ENCODE assay signal across 8 mouse cellular contexts in genomic region chr4:134494780-134495545, GRCm38 (mm10). TPM values are rescaled to one million over a fixed set of nuclear protein-coding genes. Genes with fewer than 3 reads are reported as not detected.
DNase-seq lines count a peak whose midpoint lies in the region; ATAC-seq lines count a peak whose summit lies in the region.

No protein-coding gene starts in this region.

- ATAC-seq in heart, embryonic 14.5 days (ENCODE audit: insufficient number of reproducible peaks, insufficient read depth, low FRiP score, low read depth): peak; percentile 25; the same call in 1 of the 2 replicates
- ATAC-seq in activated CD4-positive, CD25-positive, alpha-beta regulatory T cell, adult 4 months: peak; percentile 93
- peak; percentile 58 for ATAC-seq in intestine, embryonic 15.5 days
- peak; percentile 56 for ATAC-seq in megakaryocyte progenitor cell, adult 5-6 weeks (replicated peaks; ENCODE audit: poor library complexity)

- H3K9ac ChIP-seq in heart, embryonic 14.5 days (ENCODE audit: low read length): 0 out of 2 replicates have a peak overlapping the region, but pooled peaks have one; percentile 8
- H3K9ac ChIP-seq in intestine, embryonic 15.5 days: no peak overlapping the region

- H3K4me3 ChIP-seq in heart, embryonic 14.5 days (ENCODE audit: control insufficient read depth in 1 of 2, insufficient read depth in 1 of 2, low read depth in 1 of 2, low read length in 2 of 2): no peak overlapping the region
- no peak overlapping the region for H3K4me3 ChIP-seq in intestine, embryonic 15.5 days (replicated peaks)

- no peak overlapping the region for H3K4me2 ChIP-seq in heart, embryonic 14.5 days (ENCODE audit: low read length)
- no peak overlapping the region for H3K4me2 ChIP-seq in intestine, embryonic 15.5 days (replicated peaks)

- no peaks in the 10 kb centered on the region for H3K27me3 ChIP-seq in heart, embryonic 14.5 days (ENCODE audit: control insufficient read depth, insufficient read depth, low read length)
- H3K27me3 ChIP-seq in intestine, embryonic 15.5 days (replicated peaks): no peaks in the 10 kb centered on the region

- 41% methylated on average over 16 of the region's 16 CpGs for WGBS in heart, embryonic 14.5 days
- 56% methylated on average over 16 of the region's 16 CpGs for WGBS in intestine, embryonic 15.5 days

- peaks cover 3% of the 10 kb centered on the region; the same call in 1 of the 2 replicates for H3K9me3 ChIP-seq in heart, embryonic 14.5 days (ENCODE audit: control insufficient read depth, low read length)
- H3K9me3 ChIP-seq in intestine, embryonic 15.5 days: no peaks in the 10 kb centered on the region

- H3K4me1 ChIP-seq in heart, embryonic 14.5 days (ENCODE audit: control insufficient read depth in 2 of 2, insufficient read depth in 2 of 2, low read length in 2 of 2): peaks cover 38 to 44% of the 10 kb centered on the region in 2 experiments
- peaks cover 30% of the 10 kb centered on the region for H3K4me1 ChIP-seq in intestine, embryonic 15.5 days (replicated peaks)

- intact Hi-C loops in heart, postnatal 14 days (cut with DNase I): no loop called here

- peak overlapping the region; percentile 21 to 82; a peak in 3 of 4 replicates for H3K27ac ChIP-seq in heart, embryonic 14.5 days (replicated peaks in 1 of 2; ENCODE audit: control insufficient read depth in 1 of 2, insufficient read depth in 1 of 2, low read depth in 2 of 2, low read length in 2 of 2)
- H3K27ac ChIP-seq in intestine, embryonic 15.5 days: peak overlapping the region; percentile 58

- H3K36me3 ChIP-seq in heart, embryonic 14.5 days (ENCODE audit: control insufficient read depth, insufficient read depth, low read length): no peaks in the 10 kb centered on the region
- no peaks in the 10 kb centered on the region for H3K36me3 ChIP-seq in intestine, embryonic 15.5 days

- DNase-seq in heart, postnatal 14 days: no peak
- peak; percentile 92 for DNase-seq in thymus, postnatal 0 days (ENCODE audit: low spot score)
- DNase-seq in right cerebral cortex, postnatal 10 days (ENCODE audit: low spot score in 2 of 2): no peak
- no peak for DNase-seq in kidney, adult 11 months

RNA-seq across cellular contexts. Expression of gene Paqr7, which starts 1.5 kb away (rescaled TPM):
- 4.2 and 4.6 TPM in 2 replicates for polyA plus RNA-seq in heart, embryonic 14.5 days (2014; fragmentation: Nextera tagmentation; extraction: Ambion mirVana)
- total RNA-seq in heart, postnatal 14 days (2021): 10 to 100 TPM; 15.5 to 19.6 TPM
- polyA plus RNA-seq in activated CD4-positive, CD25-positive, alpha-beta regulatory T cell, adult 4 months (2017; shearing (Covaris generic)): 10 to 100 TPM; 23.9 to 27.1 TPM
- 11.5 TPM in 2 replicates for polyA plus RNA-seq in intestine, embryonic 15.5 days (2015; fragmentation: Nextera tagmentation; extraction: Ambion mirVana)
- 5.2 and 7.3 TPM in 2 replicates for total RNA-seq in megakaryocyte progenitor cell, adult 5-6 weeks (2015)
- 11.1 and 13.5 TPM in 2 replicates for total RNA-seq in megakaryocyte progenitor cell, adult 5-6 weeks (2017)
- polyA plus RNA-seq in thymus, postnatal 0 days (2015; fragmentation: Nextera tagmentation; extraction: Ambion mirVana): 8.1 TPM in 2 replicates

RNA-seq across cellular contexts. Expression of gene Aunip, which starts 15.8 kb away (rescaled TPM):
- 2.3 and 3.2 TPM in 2 replicates for polyA plus RNA-seq in heart, embryonic 14.5 days (2014; fragmentation: Nextera tagmentation; extraction: Ambion mirVana)
- under 1 TPM in 1 of 2 experiments, not detected in 1; 0.68 TPM for total RNA-seq in heart, postnatal 14 days (2021)
- 1 to 10 TPM in 1 of 2 experiments, under 1 TPM in 1; 0.70 to 3.2 TPM for polyA plus RNA-seq in activated CD4-positive, CD25-positive, alpha-beta regulatory T cell, adult 4 months (2017; shearing (Covaris generic))
- 16.0 and 18.0 TPM in 2 replicates for polyA plus RNA-seq in intestine, embryonic 15.5 days (2015; fragmentation: Nextera tagmentation; extraction: Ambion mirVana)
- 11.8 and 14.6 TPM in 2 replicates for total RNA-seq in megakaryocyte progenitor cell, adult 5-6 weeks (2015)
- total RNA-seq in megakaryocyte progenitor cell, adult 5-6 weeks (2017): 24.3 and 30.6 TPM in 2 replicates
- 14.3 and 16.7 TPM in 2 replicates for polyA plus RNA-seq in thymus, postnatal 0 days (2015; fragmentation: Nextera tagmentation; extraction: Ambion mirVana)

RNA-seq across cellular contexts. Expression of gene Stmn1, which starts 26.8 kb away (rescaled TPM):
- 933 and 977 TPM in 2 replicates for polyA plus RNA-seq in heart, embryonic 14.5 days (2014; fragmentation: Nextera tagmentation; extraction: Ambion mirVana)
- 10 to 100 TPM; 50.0 to 79.2 TPM for total RNA-seq in heart, postnatal 14 days (2021)
- 100 to 1,000 TPM; 262 to 341 TPM for polyA plus RNA-seq in activated CD4-positive, CD25-positive, alpha-beta regulatory T cell, adult 4 months (2017; shearing (Covaris generic))
- polyA plus RNA-seq in intestine, embryonic 15.5 days (2015; fragmentation: Nextera tagmentation; extraction: Ambion mirVana): 1,243 and 1,415 TPM in 2 replicates
- 794 and 868 TPM in 2 replicates for total RNA-seq in megakaryocyte progenitor cell, adult 5-6 weeks (2015)
- total RNA-seq in megakaryocyte progenitor cell, adult 5-6 weeks (2017): 1,207 and 1,242 TPM in 2 replicates
- polyA plus RNA-seq in thymus, postnatal 0 days (2015; fragmentation: Nextera tagmentation; extraction: Ambion mirVana): 1,989 and 2,008 TPM in 2 replicates

RNA-seq across cellular contexts. Expression of gene Mtfr1l, which starts 40.2 kb away (rescaled TPM):
- polyA plus RNA-seq in heart, embryonic 14.5 days (2014; fragmentation: Nextera tagmentation; extraction: Ambion mirVana): 170 and 175 TPM in 2 replicates
- 100 to 1,000 TPM; 162 to 167 TPM for total RNA-seq in heart, postnatal 14 days (2021)
- polyA plus RNA-seq in activated CD4-positive, CD25-positive, alpha-beta regulatory T cell, adult 4 months (2017; shearing (Covaris generic)): 10 to 100 TPM; 86.0 to 87.7 TPM
- 88.3 and 96.4 TPM in 2 replicates for polyA plus RNA-seq in intestine, embryonic 15.5 days (2015; fragmentation: Nextera tagmentation; extraction: Ambion mirVana)
- total RNA-seq in megakaryocyte progenitor cell, adult 5-6 weeks (2015): 59.1 and 69.8 TPM in 2 replicates
- 42.7 and 51.0 TPM in 2 replicates for total RNA-seq in megakaryocyte progenitor cell, adult 5-6 weeks (2017)
- polyA plus RNA-seq in thymus, postnatal 0 days (2015; fragmentation: Nextera tagmentation; extraction: Ambion mirVana): 98.6 and 104 TPM in 2 replicates

RNA-seq across cellular contexts. Expression of gene Selenon, which starts 57.0 kb away (rescaled TPM):
- 41.5 and 43.6 TPM in 2 replicates for polyA plus RNA-seq in heart, embryonic 14.5 days (2014; fragmentation: Nextera tagmentation; extraction: Ambion mirVana)
- total RNA-seq in heart, postnatal 14 days (2021): 10 to 100 TPM; 26.1 to 27.9 TPM
- polyA plus RNA-seq in activated CD4-positive, CD25-positive, alpha-beta regulatory T cell, adult 4 months (2017; shearing (Covaris generic)): under 1 TPM in 1 of 2 experiments, not detected in 1; 0.48 TPM
- polyA plus RNA-seq in intestine, embryonic 15.5 days (2015; fragmentation: Nextera tagmentation; extraction: Ambion mirVana): 15.3 and 25.1 TPM in 2 replicates
- total RNA-seq in megakaryocyte progenitor cell, adult 5-6 weeks (2015): 31.0 and 32.8 TPM in 2 replicates
- total RNA-seq in megakaryocyte progenitor cell, adult 5-6 weeks (2017): 6.0 and 7.0 TPM in 2 replicates
- polyA plus RNA-seq in thymus, postnatal 0 days (2015; fragmentation: Nextera tagmentation; extraction: Ambion mirVana): 4.8 and 6.8 TPM in 2 replicates

Comparison
In these comparisons a context has a peak if more than half of its experiments do, and no peak if none do; other contexts are left out.
1. ATAC-seq: peak in every context shown above with its lines; median percentile 93 in activated CD4-positive, CD25-positive, alpha-beta regulatory T cell, adult 4 months; 58 in intestine, embryonic 15.5 days; 56 in megakaryocyte progenitor cell, adult 5-6 weeks; 25 in heart, embryonic 14.5 days.